Mouse (Mus musculus) T-helper 2 cell (primary cell): ENCODE data around the gene Lrriq3.

Experiments used
- in situ Hi-C: fragments of 300-600 bp; cut with MboI, MseI; formaldehyde crosslinking; loops from one replicate; pipeline ENCODE4 v1.15.1; 2025; ENCODE audit warnings: high pct_unique_total_duplicates

Lrriq3 gene

DNA sequence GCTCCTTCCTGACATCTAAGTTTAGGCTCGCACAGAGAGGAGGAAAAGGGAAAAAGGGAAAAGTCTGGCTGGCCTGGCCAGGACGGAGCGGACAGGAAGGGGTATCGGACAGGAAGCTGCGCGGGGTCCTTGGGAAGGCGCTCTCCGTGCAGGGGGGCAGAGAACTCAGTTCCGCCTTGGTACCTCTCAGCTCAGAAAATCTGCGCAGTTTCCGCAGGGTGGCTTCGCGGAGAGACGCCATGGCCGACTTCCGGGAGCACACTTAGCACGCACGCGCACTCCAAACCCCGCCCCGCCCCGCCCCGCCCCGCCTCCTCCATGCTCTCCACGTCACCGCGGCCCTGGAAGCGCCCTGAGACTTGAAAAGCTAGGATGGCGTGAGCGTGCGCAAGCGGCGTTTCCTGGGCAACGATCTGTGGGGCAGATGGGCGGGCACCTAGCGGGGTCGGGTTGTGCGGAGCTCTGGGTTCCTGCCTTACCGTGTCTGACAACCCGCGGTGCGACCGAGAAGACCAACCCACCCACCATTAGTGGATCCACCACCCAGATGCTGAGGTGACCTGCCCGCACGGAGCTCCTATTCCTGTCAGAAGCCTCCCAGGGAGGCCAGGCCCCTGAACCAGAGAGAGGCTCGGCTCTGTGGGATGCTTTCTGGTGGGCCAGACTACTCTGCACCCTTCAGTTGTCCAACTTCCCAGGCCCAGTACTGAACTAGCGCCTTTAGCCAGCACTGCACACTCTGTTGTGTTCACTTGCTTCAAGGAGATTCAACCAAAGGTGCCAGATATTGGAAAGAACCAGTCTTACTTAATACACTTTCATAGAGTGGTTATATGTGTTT is at the start of gene Lrriq3, which contains the start of gene Fpgt:
TSS of gene Lrriq3 (plus strand) at position 319 of the 841 bp plus-strand sequence.
TSS of gene Fpgt (minus strand) at position 288 of the 841 bp plus-strand sequence.
- in situ Hi-C loops: loop anchor here (25.0 kb wide), 2 partner anchors 431 to 1131 kb away; partner anchors contain the start of genes Erich3 and Slc44a5

DNA sequence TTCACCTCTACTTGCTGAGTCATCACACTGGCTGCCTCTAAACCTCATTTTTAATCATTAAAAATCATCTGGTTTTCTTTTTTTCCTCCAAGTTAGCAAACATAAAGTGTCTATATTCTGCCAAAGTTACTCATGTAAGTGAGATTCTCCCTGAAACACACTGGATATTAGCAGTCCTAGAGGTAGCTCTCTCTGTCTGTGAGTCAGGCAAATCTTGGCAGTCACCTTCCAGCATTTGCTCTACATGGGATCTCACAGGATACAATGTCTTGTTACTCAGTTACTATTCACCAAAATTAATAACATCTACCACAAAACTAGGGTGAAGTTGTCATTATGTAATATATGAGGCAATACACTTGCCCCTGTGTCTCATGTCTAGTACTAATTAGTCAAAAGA is 41.2 kb upstream of the Lrriq3 start:
- in situ Hi-C loops: no loop called here

DNA sequence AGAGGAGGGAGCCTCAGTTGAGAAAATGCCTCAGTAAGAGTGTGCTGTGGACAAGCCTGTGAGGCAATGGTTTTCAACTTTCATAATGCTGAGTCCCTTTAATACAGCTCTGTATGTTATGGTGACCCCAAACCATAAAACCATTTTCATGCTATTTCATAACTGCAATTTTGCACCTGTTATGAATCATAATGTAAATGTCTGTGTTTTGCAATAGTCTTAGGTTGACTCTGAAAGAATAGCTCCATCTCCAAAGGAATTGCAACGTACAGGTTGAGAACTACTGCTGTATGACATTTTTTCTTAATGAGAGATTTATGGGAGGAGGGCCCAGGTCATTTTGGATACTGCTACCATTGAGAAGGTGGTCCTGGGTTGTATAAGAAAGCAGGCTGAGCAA is 40.0 kb upstream of the Lrriq3 start:
- in situ Hi-C loops: no loop called here

DNA sequence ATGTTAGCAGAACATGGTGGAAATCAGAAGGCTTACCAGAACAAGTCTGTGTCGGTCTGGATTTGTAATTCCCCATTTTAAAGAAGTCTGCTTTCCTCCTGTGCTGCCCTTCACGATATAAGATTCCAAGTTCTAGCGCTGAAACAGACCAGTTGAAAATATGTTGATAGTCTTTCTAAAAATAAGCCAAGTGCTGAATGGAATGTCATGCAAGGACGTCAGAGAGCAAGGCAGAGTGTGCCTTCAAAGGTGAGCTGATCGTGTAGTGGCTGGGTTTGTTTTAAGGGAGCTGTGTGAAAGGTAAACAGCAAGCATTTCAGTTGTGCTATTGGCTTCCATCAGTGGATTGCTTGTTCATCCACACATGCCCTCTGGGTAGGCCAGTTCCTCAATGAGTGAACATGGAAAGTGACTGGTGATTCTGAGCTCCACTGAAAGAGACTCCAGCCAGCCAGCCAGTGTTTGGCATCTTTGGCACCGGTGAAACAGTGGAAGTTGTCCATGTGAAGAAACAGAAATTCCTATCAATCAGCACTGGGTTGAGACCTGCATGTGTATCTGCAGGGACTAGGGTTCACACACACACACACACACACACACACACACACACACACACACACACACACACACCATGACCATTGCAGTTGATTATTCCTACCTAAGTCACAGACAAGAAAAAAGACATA is 37.9 kb upstream of the Lrriq3 start, which contains the start of gene Tnni3k:
TSS of gene Tnni3k (minus strand) at position 177 of the 686 bp plus-strand sequence.
- in situ Hi-C loops: no loop called here

DNA sequence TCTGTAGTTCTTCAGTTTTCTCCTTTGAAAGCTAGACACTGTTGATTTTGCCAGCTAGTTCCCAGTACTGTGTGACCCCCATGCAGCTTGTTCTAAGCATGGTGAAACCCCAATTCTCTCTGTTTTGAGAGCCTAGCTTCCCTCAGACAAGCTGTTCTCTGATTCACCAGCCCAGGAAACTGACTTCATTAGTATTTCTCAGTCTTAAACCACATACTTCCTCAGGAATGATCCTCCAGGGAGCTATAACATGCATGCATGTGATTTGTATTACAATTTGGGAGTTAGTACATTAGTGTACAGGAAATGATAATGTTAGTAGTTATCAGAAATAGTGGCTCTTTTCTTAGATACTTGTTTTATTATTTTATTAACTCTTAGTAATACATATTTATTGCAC is 36.6 kb upstream of the Lrriq3 start:
- in situ Hi-C loops: no loop called here

DNA sequence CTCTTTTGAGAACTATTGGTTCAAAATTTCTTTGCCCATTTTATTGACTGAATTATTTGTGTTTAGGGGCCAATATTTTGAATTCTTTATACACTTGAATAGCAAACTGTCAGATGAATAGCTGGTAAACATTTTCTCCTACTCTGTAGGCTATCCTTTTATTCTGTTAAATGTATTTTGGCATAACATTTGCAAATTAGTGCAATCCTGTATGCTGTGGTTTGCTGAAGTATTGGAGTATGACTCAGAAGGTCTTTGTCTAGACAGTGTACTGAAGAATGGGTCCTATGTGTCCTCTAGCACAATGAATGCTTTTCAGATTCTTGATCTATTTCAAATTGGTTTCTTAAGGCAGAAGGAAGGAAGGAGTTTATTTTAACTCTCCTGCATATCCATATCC is 35.7 kb upstream of the Lrriq3 start:
- in situ Hi-C loops: no loop called here

DNA sequence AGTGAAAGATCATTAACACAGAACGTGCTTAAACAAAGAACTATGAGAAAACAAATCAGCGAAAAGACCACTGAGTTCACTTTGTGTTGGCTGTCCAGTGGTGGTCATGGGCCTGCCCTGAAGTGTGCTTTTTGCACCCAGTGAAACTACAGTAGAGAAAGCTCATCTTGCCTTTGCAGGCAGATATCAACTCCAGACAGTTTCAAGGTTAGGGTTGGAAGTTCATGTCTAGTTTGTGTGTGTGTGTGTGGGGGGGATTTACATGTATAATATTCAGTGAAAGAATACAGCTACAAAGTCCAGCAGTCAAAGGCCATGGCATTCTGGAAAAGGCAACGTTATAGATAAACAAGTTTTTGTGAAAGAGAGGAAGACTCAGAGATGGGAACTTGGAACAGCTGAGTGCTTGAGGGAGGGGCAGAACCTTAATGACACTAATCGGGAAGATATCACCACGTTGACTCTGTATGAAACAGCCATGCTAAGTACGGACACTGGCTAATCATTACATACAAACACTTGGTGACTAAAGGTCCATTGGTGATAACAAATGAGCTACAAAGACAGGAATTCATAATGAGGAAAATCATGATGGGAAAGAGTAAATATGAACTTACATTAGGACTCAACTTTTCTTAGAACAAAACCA is 34.3 kb upstream of the Lrriq3 start:
- in situ Hi-C loops: no loop called here

DNA sequence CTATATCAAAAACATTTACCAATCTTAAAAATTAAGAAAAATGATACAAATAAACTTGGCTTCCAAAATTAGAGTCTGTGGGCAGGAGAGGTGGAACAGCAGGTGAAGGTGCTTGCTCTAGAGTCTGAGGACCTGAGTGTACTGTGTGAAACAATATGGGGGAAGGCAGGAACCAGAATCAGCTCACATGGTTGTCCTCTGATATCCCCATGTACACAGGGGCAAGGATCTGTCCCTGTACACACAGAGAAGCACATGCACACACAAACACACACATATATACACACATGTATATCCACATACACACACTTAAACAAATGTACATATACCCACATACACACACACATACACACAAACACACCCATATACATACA is 33.8 kb upstream of the Lrriq3 start:
- in situ Hi-C loops: no loop called here

DNA sequence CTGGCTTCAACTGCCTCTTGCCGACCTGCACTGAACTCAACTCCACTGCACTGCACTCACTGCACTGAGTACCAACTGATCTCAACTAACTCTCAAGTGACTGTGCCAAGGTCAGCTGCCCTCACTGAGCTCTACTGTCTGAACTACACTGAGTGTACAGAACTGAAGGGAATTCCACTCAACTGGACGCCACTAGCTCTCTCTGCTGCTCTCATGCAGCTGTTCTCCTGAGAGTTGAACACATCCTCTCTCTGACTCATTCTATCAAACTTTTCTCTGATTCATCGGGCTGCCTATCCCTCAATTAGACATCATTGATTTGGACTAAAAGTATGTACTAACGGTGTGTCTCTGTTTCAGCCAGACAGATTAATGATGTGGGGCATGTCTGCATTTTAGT is 15.3 kb upstream of the Lrriq3 start:
- in situ Hi-C loops: loop anchor here (10.0 to 25.0 kb wide), 4 partner anchors 416 to 1116 kb away; partner anchors contain the start of genes Cryz, Erich3, Slc44a5 and Tyw3

DNA sequence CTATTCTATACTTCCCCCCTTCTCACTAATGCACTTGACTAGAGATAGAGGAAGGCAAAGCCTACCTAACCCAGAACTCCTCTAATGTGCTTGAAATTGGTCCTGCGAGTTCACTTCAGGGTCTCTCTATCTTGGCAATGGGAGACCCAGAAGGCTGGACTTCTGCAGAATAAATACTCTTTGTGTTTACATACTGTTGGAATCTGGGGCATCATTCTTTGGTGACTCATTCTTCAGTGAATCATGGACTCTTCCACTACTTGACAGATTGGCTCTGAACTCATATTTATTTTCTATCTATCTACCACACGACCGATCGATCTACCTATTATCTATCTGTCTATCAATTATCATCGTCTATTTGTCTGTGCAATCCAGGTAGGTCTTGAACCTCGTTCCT is 1.2 kb upstream of the Lrriq3 start:
- in situ Hi-C loops: loop anchor here (25.0 kb wide), 2 partner anchors 430 to 1130 kb away; partner anchors contain the start of genes Erich3 and Slc44a5

DNA sequence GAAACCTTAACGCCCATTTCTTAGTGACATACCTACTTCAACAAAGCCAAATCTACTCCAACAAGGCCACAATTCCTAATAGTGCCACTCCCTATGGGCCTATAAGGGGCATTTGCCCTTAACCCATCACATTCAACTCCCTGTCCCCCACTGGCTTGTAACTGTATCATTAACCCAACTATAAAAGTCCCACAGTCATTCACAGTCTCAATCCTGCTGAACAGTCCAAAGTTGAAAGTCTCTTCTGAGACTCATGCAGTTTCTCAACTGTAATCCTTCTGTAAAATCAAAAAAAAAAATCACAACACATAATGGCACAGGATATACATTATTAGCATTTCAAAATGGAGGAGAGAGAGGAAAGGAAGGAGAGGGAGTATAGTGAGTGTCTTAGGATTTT is 6.0 kb downstream of the Lrriq3 start:
- in situ Hi-C loops: loop anchor here (25.0 kb wide), 2 partner anchors 437 to 1137 kb away; partner anchors contain the start of genes Erich3 and Slc44a5

DNA sequence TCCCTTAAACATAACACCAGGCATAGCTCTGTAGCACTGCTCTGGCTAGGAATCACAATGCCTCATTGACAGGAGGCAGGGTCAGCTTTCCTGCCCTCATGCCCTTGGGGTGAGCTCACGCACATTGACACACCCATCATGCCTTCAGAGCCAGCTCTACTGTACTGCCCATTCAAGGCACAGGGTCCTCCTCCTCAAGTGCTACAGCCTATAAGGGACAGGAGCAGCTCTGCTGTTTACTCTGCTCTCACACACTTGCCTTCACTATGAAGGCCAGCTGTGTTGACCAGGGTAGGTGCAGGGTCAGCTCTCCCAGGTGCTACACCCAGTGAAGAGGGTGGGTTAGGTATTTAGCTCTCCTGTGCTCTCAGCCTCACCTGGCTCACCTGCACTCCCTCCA is 12.7 kb downstream of the Lrriq3 start:
- in situ Hi-C loops: no loop called here

DNA sequence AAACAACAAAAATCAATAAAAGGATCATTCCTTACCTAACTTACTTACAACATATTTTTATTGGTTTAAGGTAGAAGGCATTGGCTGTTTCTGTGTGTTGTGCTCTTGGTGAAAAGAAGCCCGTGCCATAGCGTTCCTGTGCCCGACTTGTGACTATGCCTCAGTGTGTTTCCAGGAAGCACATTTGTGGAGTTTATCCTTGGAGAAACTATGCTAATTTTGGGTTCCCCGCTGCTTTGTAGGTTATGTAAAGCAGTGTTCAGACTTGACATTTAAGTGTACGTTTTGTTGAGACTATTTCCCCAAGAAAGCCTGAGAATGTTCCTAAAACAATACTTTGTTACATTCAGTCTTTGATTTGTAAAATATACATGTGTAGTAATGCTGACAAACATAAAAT is 44.5 kb downstream of the Lrriq3 start:
- in situ Hi-C loops: no loop called here

DNA sequence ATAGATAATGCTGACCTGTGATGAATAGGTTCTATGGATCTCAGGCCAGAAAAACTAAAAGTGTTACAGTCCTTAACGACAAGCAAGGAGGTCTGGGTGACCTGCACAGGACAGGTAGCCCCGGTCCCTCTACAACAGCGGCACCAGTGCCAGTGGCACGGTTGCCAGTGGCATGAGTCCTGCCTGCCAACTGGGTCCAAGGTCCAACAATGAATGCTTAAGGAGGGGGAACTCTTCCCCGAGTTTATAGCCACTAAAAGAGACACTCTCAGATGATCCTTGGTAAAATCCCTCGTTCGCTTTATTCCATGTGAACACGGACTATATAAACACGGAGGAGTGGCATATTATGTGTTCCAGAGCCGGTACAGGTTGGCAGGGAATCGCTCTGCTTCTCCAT is 47.8 kb downstream of the Lrriq3 start:
- in situ Hi-C loops: no loop called here

DNA sequence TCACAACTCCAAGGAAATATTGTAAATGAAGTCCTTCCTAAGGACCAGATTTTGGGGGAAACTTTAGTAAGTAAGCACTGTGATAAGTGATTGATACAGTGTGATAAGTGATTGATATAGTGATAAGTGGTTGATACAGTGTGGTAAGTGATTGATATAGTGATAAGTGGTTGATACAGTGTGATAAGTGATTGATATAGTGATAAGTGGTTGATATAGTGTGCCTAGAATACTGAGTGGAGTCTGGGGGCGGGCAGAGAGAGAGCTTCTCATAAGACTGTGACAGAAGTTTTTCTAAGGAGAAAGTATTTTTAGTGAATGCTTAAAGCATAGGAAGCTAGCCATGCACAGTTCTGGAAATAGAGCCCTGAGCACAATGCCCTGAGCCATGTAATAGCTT is 51.1 kb downstream of the Lrriq3 start:
- in situ Hi-C loops: no loop called here

DNA sequence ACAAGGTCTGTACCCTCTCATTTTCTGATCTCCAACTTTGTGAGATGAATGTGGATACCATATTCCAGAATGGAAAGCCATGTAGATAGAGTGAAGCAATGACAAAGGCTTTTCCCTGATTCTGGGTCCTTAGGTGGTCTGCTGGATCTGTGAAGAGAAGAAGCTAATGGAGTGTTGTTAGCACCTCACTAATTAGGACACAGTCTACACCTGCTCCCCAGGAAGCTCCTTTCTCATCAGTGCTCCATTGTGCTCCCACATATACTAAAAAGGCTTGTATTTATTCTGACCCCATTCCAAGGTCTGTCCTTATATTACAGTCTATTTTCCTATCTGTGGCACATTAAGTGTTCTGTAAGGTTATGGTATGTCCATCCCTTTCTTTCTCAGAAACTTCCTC is 68.6 kb downstream of the Lrriq3 start:
- in situ Hi-C loops: no loop called here

DNA sequence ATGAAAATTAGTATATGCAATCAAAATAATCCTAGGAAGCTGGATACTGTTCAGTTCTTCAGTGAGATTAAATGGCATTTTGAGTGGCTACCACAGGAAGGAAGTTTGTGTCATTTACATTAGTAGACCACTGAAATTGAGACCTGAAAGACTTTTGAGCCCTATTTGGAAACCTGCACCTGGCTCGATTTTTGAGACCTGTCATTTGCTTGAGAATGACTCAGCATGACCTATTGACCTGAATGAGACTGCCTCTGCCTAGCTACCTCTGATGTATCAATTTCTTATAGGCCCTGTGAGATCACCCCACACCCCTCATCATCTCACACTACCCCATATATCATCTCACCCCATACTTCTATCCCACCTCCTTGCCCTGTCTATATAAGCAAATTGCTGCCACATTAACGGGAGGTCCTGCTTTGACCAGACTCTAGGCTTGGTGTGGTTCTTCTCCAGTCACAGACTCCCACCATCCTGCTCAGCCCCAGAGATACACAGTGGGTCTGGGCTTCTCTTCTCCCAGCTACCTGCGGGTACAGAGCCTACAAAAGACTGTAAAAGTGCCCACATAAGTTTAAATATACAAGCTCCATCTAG is 87.2 kb downstream of the Lrriq3 start:
- in situ Hi-C loops: no loop called here

DNA sequence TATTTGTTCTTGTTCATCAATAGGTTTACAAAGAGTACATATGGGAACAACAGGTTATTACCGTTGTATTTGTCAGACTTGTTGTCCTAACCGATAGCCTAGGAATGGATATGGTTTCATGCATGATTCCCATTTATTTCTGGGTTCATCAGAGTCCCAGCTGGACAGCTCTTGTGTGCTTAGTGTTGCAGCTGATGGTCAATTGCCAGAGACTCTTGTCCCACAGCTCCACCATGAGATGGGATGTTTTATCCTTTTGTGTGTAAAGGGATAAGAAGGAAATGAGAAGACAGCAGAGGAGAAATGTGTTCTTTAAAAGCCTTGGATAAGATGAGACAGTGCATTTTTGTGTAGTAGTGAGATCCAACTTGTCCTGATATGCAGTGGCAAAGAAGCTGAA is 93.2 kb downstream of the Lrriq3 start:
- in situ Hi-C loops: no loop called here

DNA sequence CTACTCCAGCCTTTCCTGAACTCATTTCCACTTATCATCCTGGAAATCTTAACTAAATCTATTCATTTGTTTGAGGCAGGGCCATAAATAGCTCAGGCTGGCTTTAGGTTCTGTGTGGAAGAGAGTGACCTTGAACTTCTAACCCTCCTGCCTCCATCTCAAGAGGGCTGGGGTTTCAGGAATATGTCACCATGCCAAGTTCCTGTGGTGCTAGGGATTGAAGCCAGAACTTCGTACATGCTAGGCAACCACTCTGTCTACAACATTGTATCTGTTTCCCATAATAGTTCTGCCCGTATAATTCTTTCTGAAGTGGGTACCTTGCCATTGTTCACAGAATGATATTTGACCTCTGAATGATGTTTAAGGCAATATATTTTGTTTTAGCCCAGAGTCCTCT is 95.6 kb downstream of the Lrriq3 start:
- in situ Hi-C loops: no loop called here

DNA sequence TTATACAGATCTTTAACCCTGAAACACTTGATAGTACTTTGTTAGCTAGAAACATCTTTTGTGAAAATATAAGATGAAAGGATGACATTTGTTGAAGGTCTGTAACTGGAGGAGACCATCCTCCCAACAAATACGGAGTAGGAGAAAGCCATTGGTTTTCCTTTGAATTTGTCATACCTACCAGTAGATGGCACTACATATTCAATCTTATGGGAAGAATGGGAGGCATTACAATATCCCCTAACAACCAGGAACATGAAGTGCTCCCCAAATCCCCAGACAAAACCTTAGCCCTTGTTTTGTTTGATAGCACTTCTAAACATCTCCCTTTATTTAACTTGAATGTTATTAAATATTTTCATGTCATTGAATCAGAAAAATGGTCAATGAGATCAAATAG is 141.7 kb downstream of the Lrriq3 start:
- in situ Hi-C loops: no loop called here

DNA sequence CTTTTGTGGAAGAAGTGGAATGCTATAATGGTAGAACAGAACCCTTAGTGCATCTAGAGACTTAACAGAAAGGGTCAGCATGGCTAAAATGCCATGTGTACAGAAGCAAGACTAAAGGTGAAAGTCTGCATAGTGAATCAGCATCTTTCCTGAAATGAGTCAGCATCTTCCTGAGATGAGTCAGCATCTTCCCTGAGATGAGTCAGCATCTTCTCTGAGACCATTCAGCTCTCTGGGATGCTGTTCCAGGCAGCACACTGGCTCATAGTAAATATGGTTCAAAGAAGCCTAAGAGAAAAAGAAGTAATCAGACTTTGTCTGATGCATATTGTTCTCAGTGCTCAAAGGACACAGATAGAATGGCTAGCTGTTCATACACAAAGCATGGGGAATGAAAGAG is 142.3 kb downstream of the Lrriq3 start:
- in situ Hi-C loops: no loop called here
